Mouse (Mus musculus) midbrain, embryonic 14.5 days (tissue): Measurements from ENCODE around the gene Wfikkn1. TPM values are rescaled to one million over a fixed set of nuclear protein-coding genes. Genes with fewer than 3 reads are reported as not detected.

Experiments
- ATAC-seq: fragments of 200-750 bp; cut with Nextera tagmentation; 2 replicates; pipeline ENCODE4 v1.8.0; 2017; ENCODE audit warnings: moderate number of reproducible peaks, moderate library complexity; ENCODE audit not compliant: low FRiP score, low TSS enrichment
- DNase-seq: peaks from one replicate; pipeline ENCODE4 v3.0.0-alpha.2; 2015
- H3K27ac ChIP-seq: fragments of 300-500 bp; sonication (generic); replicated peaks from 2 replicates; pipeline ENCODE4 v1.5.1; 2014; ENCODE audit warnings: mild to moderate bottlenecking, low read depth, low read length, moderate library complexity
- H3K27me3 ChIP-seq: fragments of 300-500 bp; sonication (generic); 2 replicates; pipeline ENCODE4 v1.6.1; 2014; ENCODE audit warnings: low read length, control low read depth, mixed read lengths; ENCODE audit not compliant: control insufficient read depth, insufficient read depth
- H3K36me3 ChIP-seq: fragments of 300-500 bp; sonication (generic); 2 replicates; pipeline ENCODE4 v1.6.1; 2014; ENCODE audit warnings: low read length, control low read depth; ENCODE audit not compliant: control insufficient read depth, insufficient read depth
- H3K4me1 ChIP-seq: fragments of 300-500 bp; sonication (generic); 2 replicates; pipeline ENCODE4 v1.6.1; 2014; ENCODE audit warnings: mild to moderate bottlenecking, antibody characterized with exemption, low read length, control low read depth; ENCODE audit not compliant: control insufficient read depth, insufficient read depth
- H3K4me2 ChIP-seq: fragments of 300-500 bp; sonication (generic); 2 replicates; pipeline ENCODE4 v1.6.1; 2014; ENCODE audit warnings: mild to moderate bottlenecking, low read length, moderate library complexity
- H3K4me3 ChIP-seq: fragments of 300-500 bp; sonication (generic); replicated peaks from 2 replicates; pipeline ENCODE4 v1.5.1; 2014; ENCODE audit warnings: low read depth, low read length
- H3K9ac ChIP-seq: fragments of 300-500 bp; sonication (generic); replicated peaks from 2 replicates; pipeline ENCODE4 v1.6.1; 2014; ENCODE audit warnings: mild to moderate bottlenecking, low read length, moderate library complexity
- H3K9me3 ChIP-seq: fragments of 300-500 bp; sonication (generic); 2 replicates; pipeline ENCODE4 v1.6.1; 2016; ENCODE audit warnings: low read length, control low read depth, mixed read lengths; ENCODE audit not compliant: control insufficient read depth
- WGBS: fragments of 180-500 bp; shearing (Covaris S2); extraction: QIAGEN DNeasy Blood & Tissue Kit; methylation state at CpG from one replicate; pipeline ENCODE4 v1.1.7; 2014; 5-methylcytosine and 5-hydroxymethylcytosine counted together
- polyA plus RNA-seq: library from polyadenylated mRNA; unstranded; fragments of >200 nt; fragmentation: Nextera tagmentation; extraction: Ambion mirVana; gene quantifications from 2 replicates; pipeline ENCODE4 v1.2.1, GENCODE M21; 2014

Gene Wfikkn1
- polyA plus RNA-seq, 1 experiment from 2014 or later = 0.70 TPM

DNA sequence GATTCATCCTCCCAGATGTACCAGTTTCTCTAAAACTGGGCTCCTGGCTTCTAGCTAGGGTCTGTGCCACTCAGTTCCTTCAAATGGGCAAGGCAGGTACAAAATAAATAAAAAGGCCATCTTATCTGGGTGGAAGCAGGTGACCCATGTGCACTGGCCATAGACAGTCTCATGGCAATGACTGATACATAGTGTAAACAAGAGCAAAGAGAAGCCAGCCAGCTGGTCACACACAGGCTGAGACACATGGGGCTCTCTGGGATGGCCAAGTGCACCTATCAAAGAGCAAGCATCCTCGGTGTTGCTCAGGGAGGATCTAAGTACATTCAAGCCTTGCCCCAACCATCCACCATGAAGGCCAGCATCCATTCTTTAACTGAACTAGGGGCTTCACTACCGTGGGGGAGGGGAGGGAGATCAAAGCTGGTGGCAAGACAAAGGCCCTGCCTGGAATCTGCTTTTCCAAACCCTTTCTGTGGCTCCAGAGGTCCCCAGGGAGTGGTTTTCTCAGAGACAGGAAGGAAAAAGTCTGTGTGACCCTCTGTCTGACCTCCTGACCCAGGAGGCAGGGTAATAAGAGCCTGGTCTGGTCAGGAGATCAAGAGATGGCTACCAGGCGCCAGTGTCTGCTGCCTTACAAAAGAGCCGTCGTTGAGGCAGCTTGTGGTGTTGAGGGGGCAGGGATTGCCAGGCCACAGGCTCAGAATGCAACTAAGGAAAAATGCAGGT lies 419 bp upstream of the Wfikkn1 start:
- H3K27ac ChIP-seq = peak overlapping the region; percentile 27; the same call in 1 of the 2 replicates
- H3K27me3 ChIP-seq = no peaks in the 10 kb centered on the region
- 4% methylated on average over 5 of the region's 5 CpGs for WGBS
- H3K4me1 ChIP-seq = peaks cover 31% of the 10 kb centered on the region
- H3K9ac ChIP-seq = peak overlapping the region; percentile 7; the same call in 1 of the 2 replicates
- no peak overlapping the region for H3K4me3 ChIP-seq
- peaks cover 58% of the 10 kb centered on the region for H3K36me3 ChIP-seq
- H3K4me2 ChIP-seq = no peak overlapping the region
- DNase-seq (peak; percentile 65), ATAC-seq (no peak)
- H3K9me3 ChIP-seq = no peaks in the 10 kb centered on the region

DNA sequence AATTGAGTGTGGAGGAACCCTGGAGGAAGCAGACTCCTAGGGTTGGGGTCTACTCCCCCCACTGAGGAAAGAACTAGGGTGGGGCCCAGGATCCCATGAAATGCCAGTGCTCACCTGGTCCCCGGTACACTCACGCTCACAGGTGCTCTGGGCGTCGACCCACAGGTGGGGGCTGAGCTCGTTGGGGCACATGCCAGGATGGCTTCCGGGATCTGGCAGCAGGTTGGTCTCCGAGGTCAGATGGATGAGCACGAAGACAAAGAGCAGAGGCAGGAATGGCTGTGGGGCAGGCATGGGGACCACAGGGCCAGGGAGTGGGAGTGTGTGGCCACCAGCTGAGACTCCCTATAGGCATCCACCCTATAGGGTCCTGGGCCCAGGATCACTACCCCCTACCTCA lies 908 bp downstream of the Wfikkn1 start:
- no peak for DNase-seq
- no peak overlapping the region for H3K9ac ChIP-seq

DNA sequence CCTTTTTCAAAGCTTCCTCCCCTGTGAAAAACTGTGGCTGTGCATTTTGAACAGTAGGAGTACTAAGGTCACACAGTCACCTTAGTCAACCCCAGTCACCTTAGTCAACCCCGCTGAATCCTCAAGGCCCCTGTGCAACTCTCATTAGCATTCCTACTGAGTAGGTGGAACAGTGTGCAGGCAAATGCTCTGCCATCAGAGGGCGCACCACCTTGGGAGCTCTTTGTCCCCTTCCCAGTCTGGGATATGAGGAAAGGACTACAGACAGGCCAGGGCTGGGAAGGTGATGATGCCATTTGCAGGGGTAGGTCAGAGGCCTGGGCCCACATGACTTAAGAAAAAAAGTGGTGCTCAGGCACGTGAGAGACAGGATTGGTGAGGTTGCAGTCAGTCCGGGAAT lies 1.4 kb downstream of the Wfikkn1 start:
- 40% methylated on average over 4 of the region's 4 CpGs for WGBS
- Histone ChIP-seq H3K4me3 (no peak overlapping the region), H3K27me3 (no peaks in the 10 kb centered on the region), H3K4me2 (no peak overlapping the region), H3K9ac (no peak overlapping the region), H3K4me1 (peaks cover 37% of the 10 kb centered on the region), H3K9me3 (no peaks in the 10 kb centered on the region), H3K36me3 (peaks cover 46% of the 10 kb centered on the region), H3K27ac (no peak overlapping the region)
- ATAC-seq (no peak), DNase-seq (peak; percentile 39)

More for the DNA sequence above, 908 bp downstream of the Wfikkn1 start:
- Histone ChIP-seq H3K4me2 (no peak overlapping the region), H3K27ac (no peak overlapping the region), H3K4me1 (peaks cover 34% of the 10 kb centered on the region), H3K9me3 (no peaks in the 10 kb centered on the region), H3K27me3 (no peaks in the 10 kb centered on the region), H3K36me3 (peaks cover 51% of the 10 kb centered on the region), H3K4me3 (no peak overlapping the region)
- no peak for ATAC-seq
- WGBS = 64% methylated on average over 8 of the region's 8 CpGs

- Histone ChIP-seq H3K9ac (no peak overlapping the region), H3K4me1 (peaks cover 42% of the 10 kb centered on the region), H3K9me3 (no peaks in the 10 kb centered on the region), H3K27me3 (no peaks in the 10 kb centered on the region), H3K4me2 (no peak overlapping the region), H3K27ac (no peak overlapping the region), H3K36me3 (peaks cover 41% of the 10 kb centered on the region), H3K4me3 (0 out of 2 replicates have a peak overlapping the region, but pooled peaks have one; percentile 1)
- DNase-seq (no peak), ATAC-seq (no peak)
- 85% methylated on average over 19 of the region's 19 CpGs for WGBS
Measured at GRCm38 (mm10) chr17:25878611-25879180, 2.0 kb downstream of the Wfikkn1 start.

DNA sequence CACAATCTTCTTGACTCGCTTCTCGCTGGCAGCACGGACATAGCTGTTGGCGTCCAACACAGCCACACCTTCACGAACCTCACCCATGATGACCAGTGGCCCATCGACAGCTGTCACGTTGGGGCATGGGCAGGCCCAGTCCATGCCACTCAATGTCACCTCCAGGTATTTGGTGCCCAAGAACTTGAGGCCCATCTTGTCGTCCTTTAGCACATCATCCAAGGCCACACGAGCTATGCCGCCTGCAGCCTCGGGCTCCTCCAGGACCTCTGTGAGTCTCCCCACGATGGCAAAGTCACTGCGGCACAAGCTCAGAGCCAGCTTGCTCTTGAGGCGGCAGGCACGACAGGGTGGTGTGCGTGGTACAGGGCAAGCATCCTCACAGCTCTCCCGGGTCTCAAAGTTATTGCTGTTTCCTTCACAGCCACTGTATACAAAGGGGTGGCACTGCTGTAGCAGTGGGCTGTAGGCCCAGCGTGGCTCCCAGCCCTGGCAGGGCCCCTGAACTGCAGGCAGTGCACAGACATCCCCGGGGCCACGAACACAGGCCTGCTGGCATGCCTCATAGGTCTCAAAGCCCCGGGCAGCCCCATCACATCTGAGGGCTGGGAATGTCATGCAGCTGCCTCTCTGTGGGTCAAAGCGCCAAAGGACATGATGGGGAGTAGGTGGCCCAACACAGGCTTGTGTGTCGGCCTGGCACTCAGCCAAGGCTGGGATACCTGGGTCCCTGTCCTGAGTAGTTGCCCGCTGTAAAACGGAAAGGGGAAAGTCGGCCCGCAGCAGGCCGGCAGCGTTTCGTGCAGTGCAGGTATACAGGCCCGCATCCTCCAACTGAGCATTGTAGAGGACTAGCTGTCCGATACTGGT lies 2.7 kb downstream of the Wfikkn1 start:
- H3K4me1 ChIP-seq = peaks cover 42% of the 10 kb centered on the region
- DNase-seq = no peak
- H3K4me3 ChIP-seq = 0 out of 2 replicates have a peak overlapping the region, but pooled peaks have one; percentile 1
- H3K4me2 ChIP-seq = no peak overlapping the region
- no peak overlapping the region for H3K9ac ChIP-seq
- H3K27ac ChIP-seq = no peak overlapping the region
- 94% methylated on average over 32 of the region's 32 CpGs for WGBS
- no peak for ATAC-seq
- H3K27me3 ChIP-seq = no peaks in the 10 kb centered on the region
- peaks cover 33% of the 10 kb centered on the region for H3K36me3 ChIP-seq
- no peaks in the 10 kb centered on the region for H3K9me3 ChIP-seq

DNA sequence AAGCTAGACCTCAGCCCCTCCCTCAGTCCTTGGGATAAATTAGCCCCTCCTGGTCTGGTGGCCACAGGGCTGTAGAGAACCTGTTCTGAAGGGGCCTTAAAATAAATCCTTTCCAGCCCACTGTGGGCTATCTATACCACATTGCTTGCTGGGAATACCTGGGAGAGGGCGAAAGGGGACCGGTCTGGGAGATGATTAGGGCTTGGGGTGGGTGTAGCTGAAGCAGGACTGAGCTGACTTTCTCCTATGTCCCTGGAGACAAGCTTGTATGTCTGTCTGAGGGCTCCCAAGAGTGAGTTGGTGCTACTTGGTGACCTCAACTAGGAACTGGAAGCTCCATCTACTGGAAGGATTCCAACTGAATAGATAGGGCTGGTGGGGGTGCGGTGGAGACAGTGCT lies 3.6 kb downstream of the Wfikkn1 start:
- no peaks in the 10 kb centered on the region for H3K27me3 ChIP-seq
- H3K4me1 ChIP-seq = peaks cover 38% of the 10 kb centered on the region
- no peak overlapping the region for H3K4me3 ChIP-seq
- peaks cover 25% of the 10 kb centered on the region for H3K36me3 ChIP-seq
- no peak for ATAC-seq
- H3K9ac ChIP-seq = no peak overlapping the region
- DNase-seq = no peak
- peak overlapping the region; percentile 97; the same call in 1 of the 2 replicates for H3K4me2 ChIP-seq
- no peaks in the 10 kb centered on the region for H3K9me3 ChIP-seq
- 95% methylated on average over 3 of the region's 3 CpGs for WGBS
- no peak overlapping the region for H3K27ac ChIP-seq

DNA sequence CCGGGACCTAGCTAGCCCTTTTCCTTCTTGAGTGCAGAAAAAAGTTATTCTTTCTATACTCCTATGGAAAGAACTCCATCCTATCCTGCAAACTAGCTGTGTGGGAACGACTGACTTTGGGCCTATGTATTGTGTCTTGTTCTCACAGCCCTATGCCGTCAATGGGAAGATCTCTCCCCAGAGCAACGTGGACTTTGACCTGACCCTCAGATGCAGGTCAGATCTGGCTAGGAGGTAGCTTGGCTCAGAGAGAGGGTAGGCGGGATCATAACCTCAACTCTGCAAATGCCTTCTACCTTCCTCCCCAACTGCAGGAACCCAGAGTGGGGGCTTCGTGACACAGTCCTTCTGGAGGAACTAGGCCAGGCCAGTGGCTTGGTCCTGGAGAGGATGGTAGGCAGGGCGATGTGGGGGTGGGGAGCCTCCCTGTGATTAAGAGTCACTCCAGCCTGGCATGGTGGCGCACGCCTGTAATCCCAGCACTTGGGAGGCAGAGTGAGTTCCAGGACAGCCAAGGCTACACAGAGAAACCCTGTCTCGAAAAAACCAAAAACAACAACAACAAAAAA lies 4.2 kb downstream of the Wfikkn1 start:
- 56% methylated on average over 10 of the region's 10 CpGs for WGBS
- Histone ChIP-seq H3K4me3 (peak overlapping the region; percentile 75), H3K27ac (peak overlapping the region; percentile 94; the same call in 1 of the 2 replicates), H3K9me3 (no peaks in the 10 kb centered on the region), H3K36me3 (peaks cover 21% of the 10 kb centered on the region), H3K4me1 (peaks cover 36% of the 10 kb centered on the region), H3K4me2 (peak overlapping the region; percentile 97), H3K27me3 (no peaks in the 10 kb centered on the region), H3K9ac (peak overlapping the region; percentile 80)
- no peak for ATAC-seq
- no peak for DNase-seq
